Mouse (Mus musculus): ENCODE data around the gene Kif24.

DNA sequence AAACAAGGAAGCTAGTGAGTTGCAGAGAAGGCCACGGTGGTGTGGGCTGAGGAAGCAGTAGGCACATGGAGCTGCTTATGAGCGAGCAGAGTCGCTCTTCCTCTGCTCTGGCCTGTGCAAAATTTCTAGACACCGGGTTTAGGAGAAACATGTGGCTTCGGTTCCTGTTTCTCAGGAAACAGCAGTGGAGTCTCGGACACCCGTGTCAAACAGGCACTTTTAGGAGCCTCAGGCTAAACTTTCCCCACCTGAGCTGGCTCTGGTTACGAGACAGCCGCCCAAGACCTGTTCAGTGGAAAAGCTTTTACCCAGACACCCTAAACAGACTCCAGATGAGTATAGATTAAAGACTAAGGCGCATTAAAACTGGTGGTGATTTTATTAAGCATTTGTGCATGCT is 4.5 kb upstream of the Kif24 start:
- no peak for TF ChIP-seq CTCF (IDR thresholded peaks at IDR 0.05)
- no peak for TF ChIP-seq EP300 (IDR thresholded peaks at IDR 0.05)

All from lung, postnatal 0 days (tissue).